Mouse (Mus musculus) neural tube, embryonic 14.5 days (tissue): ENCODE data around the gene Galnt17. TPM values are rescaled to one million over a fixed set of nuclear protein-coding genes. Genes with fewer than 3 reads are reported as not detected.

Source experiments
- ATAC-seq: fragments of 200-750 bp; cut with Nextera tagmentation; 2 replicates; pipeline ENCODE4 v1.8.0; 2017; ENCODE audit warnings: low read depth, mild to moderate bottlenecking, moderate TSS enrichment, moderate library complexity
- H3K27ac ChIP-seq: fragments of 300-500 bp; sonication (generic); 2 replicates; pipeline ENCODE4 v1.5.1; 2014; ENCODE audit warnings: low read depth, mild to moderate bottlenecking, control low read depth, low read length, moderate library complexity, mixed read lengths
- H3K27me3 ChIP-seq: fragments of 300-500 bp; sonication (generic); 2 replicates; pipeline ENCODE4 v1.6.1; 2014; ENCODE audit warnings: low read length; ENCODE audit not compliant: control insufficient read depth, insufficient read depth
- H3K36me3 ChIP-seq: fragments of 300-500 bp; sonication (generic); 2 replicates; pipeline ENCODE4 v1.6.1; 2014; ENCODE audit warnings: low read length, mixed read lengths; ENCODE audit not compliant: control insufficient read depth, insufficient read depth
- H3K4me1 ChIP-seq: fragments of 300-500 bp; sonication (generic); 2 replicates; pipeline ENCODE4 v1.6.1; 2014; ENCODE audit warnings: low read length; ENCODE audit not compliant: control insufficient read depth, insufficient read depth
- H3K4me2 ChIP-seq: fragments of 300-500 bp; sonication (generic); 2 replicates; pipeline ENCODE4 v1.6.1; 2014; ENCODE audit warnings: mild to moderate bottlenecking, low read depth, low read length, control low read depth
- H3K4me3 ChIP-seq: fragments of 300-500 bp; sonication (generic); 2 replicates; pipeline ENCODE4 v1.5.1; 2014; ENCODE audit warnings: low read depth, low read length, control low read depth, mixed read lengths
- H3K9ac ChIP-seq: fragments of 300-500 bp; sonication (generic); replicated peaks from 2 replicates; pipeline ENCODE4 v1.6.1; 2014; ENCODE audit warnings: low read depth, mild to moderate bottlenecking, control low read depth, low read length, mixed read lengths
- H3K9me3 ChIP-seq: fragments of 300-500 bp; sonication (generic); 2 replicates; pipeline ENCODE4 v1.6.1; 2016; ENCODE audit warnings: low read length; ENCODE audit not compliant: control insufficient read depth
- WGBS: fragments of 180-500 bp; shearing (Covaris S2); extraction: QIAGEN DNeasy Blood & Tissue Kit; methylation state at CpG from one replicate; pipeline ENCODE4 v1.1.7; 2014; 5-methylcytosine and 5-hydroxymethylcytosine counted together
- polyA plus RNA-seq: library from polyadenylated mRNA; unstranded; fragments of >200 nt; fragmentation: Nextera tagmentation; extraction: Ambion mirVana; gene quantifications from 2 replicates; pipeline ENCODE4 v1.2.1, GENCODE M21; 2014

The Galnt17 gene
- polyA plus RNA-seq, 1 experiment from 2014 or later: 15.4 TPM

- no peak overlapping the region for H3K4me2 ChIP-seq
- no peaks in the 10 kb centered on the region for H3K36me3 ChIP-seq
- H3K9ac ChIP-seq: no peak overlapping the region
- no peak overlapping the region for H3K27ac ChIP-seq
- H3K4me3 ChIP-seq: no peak overlapping the region
- no peak for ATAC-seq
- H3K4me1 ChIP-seq: no peaks in the 10 kb centered on the region
- no peaks in the 10 kb centered on the region for H3K9me3 ChIP-seq
- 73% methylated on average over 2 of the region's 2 CpGs for WGBS
- no peaks in the 10 kb centered on the region for H3K27me3 ChIP-seq
These were observed 329.4 kb downstream of the Galnt17 start for GRCm38 (mm10) chr5:130978871-130979270.

- H3K9ac ChIP-seq: no peak overlapping the region
- no peak overlapping the region for H3K4me3 ChIP-seq
- no peaks in the 10 kb centered on the region for H3K36me3 ChIP-seq
- 89% methylated on average over 3 of the region's 3 CpGs for WGBS
- no peaks in the 10 kb centered on the region for H3K4me1 ChIP-seq
- no peak overlapping the region for H3K27ac ChIP-seq
- no peak overlapping the region for H3K4me2 ChIP-seq
- no peak for ATAC-seq
- H3K27me3 ChIP-seq: no peaks in the 10 kb centered on the region
- H3K9me3 ChIP-seq: no peaks in the 10 kb centered on the region
These were observed 330.3 kb downstream of the Galnt17 start for GRCm38 (mm10) chr5:130977999-130978398.

- H3K27ac ChIP-seq: no peak overlapping the region; the same call in 1 of the 2 replicates
- H3K9me3 ChIP-seq: no peaks in the 10 kb centered on the region
- H3K4me2 ChIP-seq: no peak overlapping the region
- no peaks in the 10 kb centered on the region for H3K27me3 ChIP-seq
- H3K4me1 ChIP-seq: no peaks in the 10 kb centered on the region
- no peak overlapping the region for H3K4me3 ChIP-seq
- 68% methylated on average over 7 of the region's 7 CpGs for WGBS
- no peaks in the 10 kb centered on the region for H3K36me3 ChIP-seq
- H3K9ac ChIP-seq: no peak overlapping the region
- no peak for ATAC-seq
These were observed 355.9 kb downstream of the Galnt17 start for GRCm38 (mm10) chr5:130952361-130952760.

GRCm38 (mm10) chr5:130950894-130951400 lies 357.4 kb downstream of the Galnt17 start:
- H3K9ac ChIP-seq: no peak overlapping the region
- no peaks in the 10 kb centered on the region for H3K9me3 ChIP-seq
- no peaks in the 10 kb centered on the region for H3K36me3 ChIP-seq
- 45% methylated on average over 6 of the region's 6 CpGs for WGBS
- ATAC-seq: no peak
- no peak overlapping the region for H3K27ac ChIP-seq
- H3K4me3 ChIP-seq: no peak overlapping the region
- H3K27me3 ChIP-seq: no peaks in the 10 kb centered on the region
- no peaks in the 10 kb centered on the region for H3K4me1 ChIP-seq
- H3K4me2 ChIP-seq: no peak overlapping the region

- no peak for ATAC-seq
- Histone ChIP-seq H3K4me1 (no peaks in the 10 kb centered on the region), H3K4me2 (no peak overlapping the region), H3K27me3 (no peaks in the 10 kb centered on the region), H3K9me3 (no peaks in the 10 kb centered on the region), H3K27ac (no peak overlapping the region), H3K4me3 (no peak overlapping the region), H3K36me3 (no peaks in the 10 kb centered on the region), H3K9ac (no peak overlapping the region)
- WGBS: 37% methylated on average over 4 of the region's 4 CpGs
These were observed 357.9 kb downstream of the Galnt17 start for GRCm38 (mm10) chr5:130950421-130950820.

- WGBS: 63% methylated on average over 1 of the region's 1 CpGs
- no peak for ATAC-seq
- no peak overlapping the region for H3K9ac ChIP-seq
- no peaks in the 10 kb centered on the region for H3K9me3 ChIP-seq
- no peak overlapping the region for H3K4me3 ChIP-seq
- no peaks in the 10 kb centered on the region for H3K4me1 ChIP-seq
- H3K4me2 ChIP-seq: no peak overlapping the region
- no peaks in the 10 kb centered on the region for H3K36me3 ChIP-seq
- H3K27me3 ChIP-seq: no peaks in the 10 kb centered on the region
- no peak overlapping the region for H3K27ac ChIP-seq
These were observed 358.6 kb downstream of the Galnt17 start for GRCm38 (mm10) chr5:130949710-130950109.

GRCm38 (mm10) chr5:130938911-130939608 lies 369.2 kb downstream of the Galnt17 start:
- 15% methylated on average over 4 of the region's 4 CpGs for WGBS
- H3K27ac ChIP-seq: peak overlapping the region; percentile 34; the same call in 1 of the 2 replicates
- H3K4me1 ChIP-seq: peaks cover 6% of the 10 kb centered on the region; the same call in 1 of the 2 replicates
- no peak overlapping the region for H3K4me2 ChIP-seq
- H3K9me3 ChIP-seq: no peaks in the 10 kb centered on the region
- no peaks in the 10 kb centered on the region for H3K36me3 ChIP-seq
- no peak overlapping the region for H3K9ac ChIP-seq
- no peak overlapping the region for H3K4me3 ChIP-seq
- no peak for ATAC-seq
- H3K27me3 ChIP-seq: no peaks in the 10 kb centered on the region

GRCm38 (mm10) chr5:130938274-130938741 lies 370.0 kb downstream of the Galnt17 start:
- no peak overlapping the region for H3K9ac ChIP-seq
- H3K9me3 ChIP-seq: no peaks in the 10 kb centered on the region
- no peak overlapping the region for H3K4me3 ChIP-seq
- 5% methylated on average over 7 of the region's 7 CpGs for WGBS
- peaks cover 6% of the 10 kb centered on the region; the same call in 1 of the 2 replicates for H3K4me1 ChIP-seq
- H3K36me3 ChIP-seq: no peaks in the 10 kb centered on the region
- ATAC-seq: peak; percentile 63; the same call in 1 of the 2 replicates
- no peaks in the 10 kb centered on the region for H3K27me3 ChIP-seq
- H3K27ac ChIP-seq: no peak overlapping the region
- H3K4me2 ChIP-seq: no peak overlapping the region

- Histone ChIP-seq H3K4me2 (no peak overlapping the region), H3K4me1 (no peaks in the 10 kb centered on the region), H3K9me3 (no peaks in the 10 kb centered on the region), H3K27me3 (no peaks in the 10 kb centered on the region), H3K36me3 (no peaks in the 10 kb centered on the region), H3K9ac (no peak overlapping the region), H3K4me3 (no peak overlapping the region), H3K27ac (no peak overlapping the region)
- WGBS: 84% methylated on average over 1 of the region's 1 CpGs
- ATAC-seq: no peak
These were observed 377.3 kb downstream of the Galnt17 start for GRCm38 (mm10) chr5:130930999-130931398.
